Mouse (Mus musculus) MEL (cell line): ENCODE measurements around the gene Ptpn11. TPM values are rescaled to one million over a fixed set of nuclear protein-coding genes. Genes with fewer than 3 reads are reported as not detected.

Experiments used
- DNase-seq: peaks from one replicate; pipeline ENCODE4 v3.0.0; 2011; ENCODE audit warnings: low read depth, low spot score
- H3K27ac ChIP-seq: 2 replicates; pipeline ENCODE4 v1.5.1; 2012; ENCODE audit warnings: low read depth, mild to moderate bottlenecking, control low read depth, low read length, moderate library complexity; ENCODE audit not compliant: control insufficient read depth
- H3K27me3 ChIP-seq, 2 experiments: fragments of 150-350 bp in 1 of 2; sonication (generic) in 1 of 2; 2 replicates each; pipeline ENCODE4 v1.6.1; 2012; ENCODE audit warnings: low read length in 2 of 2, mild to moderate bottlenecking in 2 of 2, improper control_type of control experiment in 1 of 2, moderate library complexity in 1 of 2; ENCODE audit not compliant: insufficient read depth in 2 of 2, control insufficient read depth in 1 of 2
- H3K36me3 ChIP-seq, 2 experiments: 2 replicates each; pipeline ENCODE4 v1.6.1; 2012 to 2014; ENCODE audit warnings: low read length in 2 of 2, improper control_type of control experiment in 1 of 2, inconsistent platforms in 1 of 2, mild to moderate bottlenecking in 1 of 2; ENCODE audit not compliant: insufficient read depth in 2 of 2, control insufficient read depth in 1 of 2
- H3K4me1 ChIP-seq, 2 experiments: fragments of 150-350 bp in 1 of 2; sonication (generic) in 1 of 2; 2 replicates each; pipeline ENCODE4 v1.6.1; 2012; ENCODE audit warnings: low read length in 2 of 2, improper control_type of control experiment in 1 of 2, mild to moderate bottlenecking in 1 of 2; ENCODE audit not compliant: insufficient read depth in 2 of 2, control insufficient read depth in 1 of 2
- H3K4me3 ChIP-seq, 2 experiments: fragments of 150-350 bp in 1 of 2; sonication (generic) in 1 of 2; 2 replicates each; pipeline ENCODE4 v1.5.1; 2012; ENCODE audit warnings: low read depth in 2 of 2, low read length in 2 of 2, mild to moderate bottlenecking in 2 of 2, moderate library complexity in 2 of 2, control low read depth in 1 of 2, improper control_type of control experiment in 1 of 2; ENCODE audit not compliant: control insufficient read depth in 1 of 2, insufficient read depth in 1 of 2
- H3K79me2 ChIP-seq: 2 replicates; pipeline ENCODE4 v1.6.1; 2012; ENCODE audit warnings: mild to moderate bottlenecking, low read length, moderate library complexity; ENCODE audit not compliant: control insufficient read depth, poor library complexity, insufficient read depth
- H3K9ac ChIP-seq: 2 replicates; pipeline ENCODE4 v1.6.1; 2012; ENCODE audit warnings: low read depth, mild to moderate bottlenecking, control low read depth, low read length, moderate library complexity; ENCODE audit not compliant: control insufficient read depth, poor library complexity, severe bottlenecking
- H3K9me3 ChIP-seq: fragments of 150-350 bp; sonication (generic); replicated peaks from 2 replicates; pipeline ENCODE4 v1.6.1; 2012; ENCODE audit warnings: mild to moderate bottlenecking, low read length, improper control_type of control experiment, moderate library complexity; ENCODE audit not compliant: insufficient read depth
- ELF1 ChIP-seq: IDR thresholded peaks from 2 replicates; pipeline ENCODE4 v1.6.1; 2014; ENCODE audit warnings: low read depth, mild to moderate bottlenecking, inconsistent platforms, low read length, improper control_type of control experiment, moderate library complexity
- EP300 ChIP-seq, 2 experiments: IDR thresholded peaks; 2 replicates each; pipeline ENCODE4 v1.6.1; 2011; ENCODE audit warnings: improper control_type of control experiment in 2 of 2, low read length in 2 of 2, low read depth in 1 of 2, mild to moderate bottlenecking in 1 of 2
- HCFC1 ChIP-seq: IDR thresholded peaks from 2 replicates; pipeline ENCODE4 v1.6.1; 2012; ENCODE audit warnings: low read depth, mild to moderate bottlenecking, inconsistent platforms, low read length, improper control_type of control experiment, moderate library complexity
- NELFE ChIP-seq: IDR thresholded peaks from 2 replicates; pipeline ENCODE4 v1.6.1; 2011; ENCODE audit warnings: low read depth, low read length, improper control_type of control experiment
- POLR2AphosphoS5 ChIP-seq: IDR thresholded peaks from 2 replicates; pipeline ENCODE4 v1.6.1; 2012; ENCODE audit warnings: low read depth, borderline replicate concordance, mild to moderate bottlenecking, inconsistent platforms, low read length, moderate library complexity, mixed read lengths
- SMC3 ChIP-seq: IDR thresholded peaks from 2 replicates; pipeline ENCODE4 v1.6.1; 2011; ENCODE audit warnings: low read depth, low read length, improper control_type of control experiment
- TAL1 ChIP-seq: IDR thresholded peaks from 2 replicates; pipeline ENCODE4 v1.6.1; 2012; ENCODE audit warnings: mild to moderate bottlenecking, inconsistent platforms, low read length, moderate library complexity, mixed read lengths
- TCF12 ChIP-seq: IDR thresholded peaks from 2 replicates; pipeline ENCODE4 v1.6.1; 2014; ENCODE audit warnings: low read depth, mild to moderate bottlenecking, inconsistent platforms, low read length, improper control_type of control experiment, moderate library complexity
- polyA plus RNA-seq, 2 experiments: library from polyadenylated mRNA; stranded (reverse) in 1 of 2; unstranded in 1 of 2; fragments of >175 nt in 1 of 2; fragments of >200 nt in 1 of 2; gene quantifications; 2 replicates each; pipeline versions ENCODE4 v1.2.1 to v1.2.4; 2012; ENCODE audit warnings: low replicate concordance in 2 of 2, low read depth in 1 of 2; ENCODE audit not compliant: insufficient read length in 2 of 2, insufficient read depth in 1 of 2, missing spikeins in 1 of 2
- total RNA-seq: library from RNA; depleted of rRNA; stranded (reverse); fragments of 300-350 nt; gene quantifications from 2 replicates; pipeline ENCODE4 v1.2.3, GENCODE M21; 2012

Ptpn11 gene
- total and polyA plus RNA-seq, 3 experiments: 43.6 to 55.0 (median 46.5) TPM

DNA sequence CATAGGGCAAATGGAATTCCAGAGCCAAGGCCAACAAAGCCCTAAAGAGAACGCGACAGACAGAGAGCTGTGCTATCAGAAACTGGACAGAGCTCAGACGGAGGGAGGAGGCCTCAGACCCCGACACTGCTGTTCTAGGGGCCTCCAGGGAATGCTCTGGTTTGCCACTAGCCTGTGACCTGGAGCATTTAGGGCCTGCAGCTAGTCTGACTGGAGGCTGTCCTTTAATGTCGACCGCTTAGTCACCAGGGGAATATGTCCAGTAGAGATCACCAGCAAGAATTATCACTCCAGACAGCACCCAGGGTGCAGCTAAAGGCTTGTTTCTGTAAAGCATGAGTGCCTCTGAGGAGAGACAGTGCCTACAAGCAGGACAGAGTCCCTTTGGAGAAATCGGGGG is 32.2 kb downstream of the Ptpn11 start:
- no peak overlapping the region for H3K4me3 ChIP-seq
- peaks cover 0 to 13% of the 10 kb centered on the region in 2 experiments; a peak in 2 of 4 replicates for H3K36me3 ChIP-seq
- H3K9ac ChIP-seq: no peak overlapping the region
- no peaks in the 10 kb centered on the region for H3K79me2 ChIP-seq
- no peaks in the 10 kb centered on the region for H3K9me3 ChIP-seq
- no peak for TF ChIP-seq SMC3
- H3K27ac ChIP-seq: no peak overlapping the region
- H3K4me1 ChIP-seq: no peaks in the 10 kb centered on the region
- no peak for DNase-seq
- no peaks in the 10 kb centered on the region for H3K27me3 ChIP-seq

DNA sequence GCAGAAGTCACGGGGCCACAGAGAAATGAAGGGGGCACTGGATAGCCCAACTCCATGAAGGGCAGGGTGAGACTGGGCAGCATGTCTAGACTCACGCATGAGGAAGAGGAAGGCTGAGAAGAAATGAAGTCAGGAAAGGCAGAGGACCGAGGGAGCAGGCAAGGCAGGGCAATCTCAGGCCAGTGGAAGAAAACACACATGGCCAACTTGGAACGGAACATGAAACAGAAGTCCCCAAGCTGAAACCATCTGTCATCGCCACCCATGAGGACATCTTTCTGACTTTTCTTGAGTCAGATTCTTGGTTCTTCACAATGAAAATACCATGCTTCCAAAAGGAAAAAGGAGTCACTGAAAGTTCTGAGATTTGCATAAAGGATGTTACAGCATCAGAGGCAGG is 33.7 kb downstream of the Ptpn11 start:
- H3K36me3 ChIP-seq: peaks cover 1 to 7% of the 10 kb centered on the region in 2 experiments
- no peak overlapping the region for H3K9ac ChIP-seq
- peaks cover 0 to 1% of the 10 kb centered on the region in 2 experiments; a peak in 2 of 4 replicates for H3K4me1 ChIP-seq
- H3K27ac ChIP-seq: no peak overlapping the region
- H3K79me2 ChIP-seq: no peaks in the 10 kb centered on the region
- no peak for DNase-seq
- TF ChIP-seq TAL1: no peak
- no peaks in the 10 kb centered on the region for H3K9me3 ChIP-seq
- H3K4me3 ChIP-seq: no peak overlapping the region
- H3K27me3 ChIP-seq: no peaks in the 10 kb centered on the region

DNA sequence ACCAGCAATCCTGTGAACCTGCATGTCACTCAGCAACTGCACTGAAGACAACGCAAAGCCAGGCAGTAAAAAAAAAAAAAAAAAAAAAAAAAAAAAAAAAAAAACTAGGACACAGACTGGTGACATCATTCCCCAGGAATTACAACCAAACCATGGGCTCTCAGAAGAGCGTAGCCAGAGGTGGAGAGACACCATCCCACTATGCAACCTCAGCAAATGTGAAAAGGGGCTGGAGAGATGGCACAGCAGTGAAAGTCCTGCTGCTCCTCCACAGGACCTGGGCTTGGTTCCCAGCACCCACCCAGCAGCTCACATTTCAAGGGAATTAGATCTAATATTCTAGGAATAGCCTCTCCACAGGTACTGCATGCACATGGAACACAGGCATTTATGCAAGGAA is 34.2 kb downstream of the Ptpn11 start:
- Histone ChIP-seq H3K9ac (no peak overlapping the region), H3K9me3 (no peaks in the 10 kb centered on the region), H3K27me3 (no peaks in the 10 kb centered on the region), H3K36me3 (peaks cover 5 to 7% of the 10 kb centered on the region in 2 experiments), H3K79me2 (no peaks in the 10 kb centered on the region), H3K27ac (no peak overlapping the region), H3K4me1 (peaks cover 4 to 5% of the 10 kb centered on the region in 2 experiments; a peak in 2 of 4 replicates), H3K4me3 (no peak overlapping the region)
- DNase-seq: no peak
- no peak for TF ChIP-seq TCF12
- no peak for TF ChIP-seq EP300 (IDR thresholded peaks at IDR 0.05; ENCODE audit: low read depth in 1 of 2, low read length in 2 of 2)
- no peak for TF ChIP-seq NELFE
- no peak for TF ChIP-seq ELF1
- no peak for TF ChIP-seq POLR2AphosphoS5

DNA sequence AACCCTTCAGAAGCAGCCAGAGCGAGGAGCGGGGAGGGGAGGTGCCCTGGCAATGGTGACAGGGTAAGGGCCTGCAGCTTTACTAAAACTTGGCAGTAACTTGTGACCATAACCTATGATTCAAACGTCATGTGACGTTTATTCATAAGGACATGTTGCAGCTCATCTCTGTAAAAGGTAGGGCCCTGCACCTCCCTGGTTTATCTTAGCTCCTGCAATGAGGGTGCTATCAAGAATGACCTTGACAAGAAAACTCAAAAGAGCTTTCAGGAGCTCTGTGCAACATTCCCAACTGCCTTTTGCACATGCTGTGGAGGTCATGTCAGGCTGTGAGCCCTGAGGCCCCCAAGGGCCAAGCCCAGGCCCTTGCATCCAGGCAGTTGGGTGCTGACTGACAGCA is 35.1 kb downstream of the Ptpn11 start:
- Histone ChIP-seq H3K27ac (no peak overlapping the region), H3K4me1 (peaks cover 5 to 7% of the 10 kb centered on the region in 2 experiments; a peak in 2 of 4 replicates), H3K4me3 (no peak overlapping the region), H3K36me3 (peaks cover 5 to 7% of the 10 kb centered on the region in 2 experiments), H3K79me2 (no peaks in the 10 kb centered on the region), H3K27me3 (no peaks in the 10 kb centered on the region), H3K9me3 (no peaks in the 10 kb centered on the region), H3K9ac (no peak overlapping the region)
- TF ChIP-seq HCFC1: no peak
- no peak for DNase-seq
